Mouse (Mus musculus) bone marrow macrophage, adult 2 months (primary cell): Measurements from ENCODE around the gene Olfr564. TPM values are rescaled to one million over a fixed set of nuclear protein-coding genes. Genes with fewer than 3 reads are reported as not detected.

Experiments
- H3K27ac ChIP-seq: 2 replicates; pipeline ENCODE4 v1.5.1; 2012; ENCODE audit warnings: low read depth, low read length; ENCODE audit not compliant: insufficient read depth
- H3K4me1 ChIP-seq: 2 replicates; pipeline ENCODE4 v1.6.1; 2012; ENCODE audit warnings: low read length; ENCODE audit not compliant: control insufficient read depth, insufficient read depth
- H3K4me3 ChIP-seq: 2 replicates; pipeline ENCODE4 v1.5.1; 2012; ENCODE audit warnings: mild to moderate bottlenecking, low read length, moderate library complexity; ENCODE audit not compliant: insufficient read depth
- CTCF ChIP-seq: IDR thresholded peaks from 2 replicates; pipeline ENCODE4 v1.5.1; 2012; ENCODE audit warnings: low read depth, mild to moderate bottlenecking, low read length, moderate library complexity
- POLR2A ChIP-seq: IDR thresholded peaks from 2 replicates; pipeline ENCODE4 v1.6.1; 2012; ENCODE audit warnings: mild to moderate bottlenecking, low read depth, low read length, borderline replicate concordance
- polyA plus RNA-seq: library from polyadenylated mRNA; stranded (reverse); fragments of >200 nt; gene quantifications from 2 replicates; pipeline ENCODE4 v1.2.4, GENCODE M21; 2012; ENCODE audit not compliant: missing spikeins, insufficient read depth, insufficient read length

The Olfr564 gene
- not detected in 2 replicates for polyA plus RNA-seq

- Histone ChIP-seq H3K4me3 (no peak within 1 kb of the TSS), H3K4me1 (no peaks in the 10 kb centered on the region), H3K27ac (no peak within 1 kb of the TSS)
- TF ChIP-seq POLR2A = no peak
- no peak for TF ChIP-seq CTCF
Observed at GRCm38 (mm10) chr7:102803180-102803579, at the start of gene Olfr564. Gene Olfr564 (plus strand): TSS chr7:102803480.

- Histone ChIP-seq H3K27ac (no peak within 1 kb of the TSS), H3K4me1 (no peaks in the 10 kb centered on the region), H3K4me3 (no peak within 1 kb of the TSS)
- no peak for TF ChIP-seq POLR2A
- no peak for TF ChIP-seq CTCF
Observed at GRCm38 (mm10) chr7:102759266-102759665, 44.0 kb upstream of the Olfr564 start, which contains the start of the genes Olfr560 and Olfr78. Gene Olfr560 (minus strand): TSS chr7:102759366. Gene Olfr78 (minus strand): TSS chr7:102759471.

GRCm38 (mm10) chr7:102770921-102771320, 32.4 kb upstream of the Olfr564 start, which contains the start of gene Olfr561:
Gene Olfr561 (plus strand): TSS chr7:102771221.
- TF ChIP-seq POLR2A (no peak), CTCF (no peak)
- Histone ChIP-seq H3K4me3 (no peak within 1 kb of the TSS), H3K27ac (no peak within 1 kb of the TSS), H3K4me1 (no peaks in the 10 kb centered on the region)

Other genes starting within 250 kb of the Olfr564 start
- 38.1 and 42.5 TPM in 2 replicates for gene Trim21, start 238.0 kb upstream of the Olfr564 start, polyA plus RNA-seq
- not detected in 2 replicates for gene Olfr550, start 232.0 kb upstream of the Olfr564 start, polyA plus RNA-seq
- not detected in 2 replicates for gene Olfr551, start 211.6 kb upstream of the Olfr564 start, polyA plus RNA-seq
- not detected in 2 replicates for gene Olfr552, start 205.7 kb upstream of the Olfr564 start, polyA plus RNA-seq
- not detected in 2 replicates for gene Olfr553, start 185.3 kb upstream of the Olfr564 start, polyA plus RNA-seq
- gene Olfr554, start 165.0 kb upstream of the Olfr564 start, polyA plus RNA-seq = not detected in 2 replicates
- not detected in 2 replicates for gene Olfr555, start 144.7 kb upstream of the Olfr564 start, polyA plus RNA-seq
- not detected in 2 replicates for gene Olfr556, start 138.6 kb upstream of the Olfr564 start, polyA plus RNA-seq
- 9.3 and 10.5 TPM in 2 replicates for gene Trim68, start 116.2 kb upstream of the Olfr564 start, polyA plus RNA-seq
- not detected in 2 replicates for gene Olfr557, start 107.6 kb upstream of the Olfr564 start, polyA plus RNA-seq
- gene Olfr558, start 101.3 kb upstream of the Olfr564 start, polyA plus RNA-seq = not detected in 2 replicates
- not detected in 2 replicates for gene Olfr33, start 84.4 kb upstream of the Olfr564 start, polyA plus RNA-seq
- gene Olfr559, start 76.0 kb upstream of the Olfr564 start, polyA plus RNA-seq = not detected in 2 replicates
- gene Olfr560, start 44.1 kb upstream of the Olfr564 start, polyA plus RNA-seq = not detected in 2 replicates
- not detected in 2 replicates for gene Olfr78, start 44.0 kb upstream of the Olfr564 start, polyA plus RNA-seq
- not detected in 2 replicates for gene Olfr561, start 32.3 kb upstream of the Olfr564 start, polyA plus RNA-seq
- not detected in 2 replicates for gene Olfr566, start 55.3 kb downstream of the Olfr564 start, polyA plus RNA-seq
- gene Olfr568, start 73.6 kb downstream of the Olfr564 start, polyA plus RNA-seq = not detected in 2 replicates
- gene Olfr569, start 87.4 kb downstream of the Olfr564 start, polyA plus RNA-seq = not detected in 2 replicates
- not detected in 2 replicates for gene Olfr570, start 91.1 kb downstream of the Olfr564 start, polyA plus RNA-seq
- 0.11 TPM in 1 of 2 replicates, not detected in the other for gene Olfr571, start 114.1 kb downstream of the Olfr564 start, polyA plus RNA-seq
- not detected in 2 replicates for gene Olfr572, start 120.9 kb downstream of the Olfr564 start, polyA plus RNA-seq
- not detected in 2 replicates for gene Olfr573-ps1, start 139.1 kb downstream of the Olfr564 start, polyA plus RNA-seq
- gene Olfr574, start 145.0 kb downstream of the Olfr564 start, polyA plus RNA-seq = not detected in 2 replicates
- gene Olfr575, start 155.3 kb downstream of the Olfr564 start, polyA plus RNA-seq = not detected in 2 replicates
- not detected in 2 replicates for gene Olfr576, start 159.2 kb downstream of the Olfr564 start, polyA plus RNA-seq
- not detected in 2 replicates for gene Olfr577, start 172.5 kb downstream of the Olfr564 start, polyA plus RNA-seq
- not detected in 2 replicates for gene Olfr578, start 185.8 kb downstream of the Olfr564 start, polyA plus RNA-seq
- not detected in 2 replicates for gene Olfr582, start 234.5 kb downstream of the Olfr564 start, polyA plus RNA-seq
- not detected in 2 replicates for gene Olfr583, start 247.8 kb downstream of the Olfr564 start, polyA plus RNA-seq